ENCODE assay signal across 9 mouse cellular contexts in the genomic region with DNA sequence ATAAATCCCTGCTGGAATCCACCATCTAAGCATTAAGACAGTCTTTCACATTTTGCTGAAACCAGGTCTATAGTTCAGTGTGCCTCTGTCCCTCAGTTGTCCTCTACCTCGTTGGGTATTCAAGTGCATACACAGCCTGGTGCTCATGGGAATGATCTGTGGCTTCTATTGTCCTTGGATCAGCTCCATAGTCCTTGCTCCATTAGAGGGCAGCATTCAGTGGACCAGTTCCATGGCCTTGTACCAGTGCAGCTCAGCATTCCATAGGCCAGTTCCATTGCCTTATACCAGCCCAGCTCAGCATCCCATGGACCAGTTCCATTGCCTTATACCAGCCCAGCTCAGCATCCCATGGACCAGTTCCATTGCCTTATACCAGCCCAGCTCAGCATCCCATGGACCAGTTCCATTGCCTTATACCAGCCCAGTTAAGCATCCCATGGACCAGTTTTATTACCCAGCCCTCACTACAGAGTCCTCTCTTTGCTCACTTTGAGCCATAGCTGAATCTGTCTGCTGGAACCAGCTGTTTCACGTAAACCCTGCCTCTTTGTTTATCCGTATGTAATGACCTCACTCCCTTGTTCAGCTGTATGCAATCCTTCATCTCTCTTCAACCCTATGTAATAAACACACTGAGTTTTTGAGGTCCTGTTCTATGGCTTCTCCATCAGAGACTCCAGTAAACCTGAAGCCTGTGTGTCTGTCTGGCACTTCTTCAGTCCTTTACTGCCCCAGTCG.
DNase-seq lines count a peak whose midpoint lies in the region; ATAC-seq and TF ChIP-seq lines count a peak whose summit lies in the region.
"Had no signal": no experiment of that assay in that cellular context is flagged by ENCODE, and none has a peak within 500 bp of the region (broad histone marks: within the 10 kb centered on the region; RNA-seq: fewer than 3 reads in every experiment).

No protein-coding gene starts in this region.

- DNase-seq in cerebellum, adult 2 months = peak in 1 of 2 experiments; percentile 30
- no peak for DNase-seq in cerebellum, adult 8-10 months
- DNase-seq in hindbrain, postnatal 0 days (ENCODE audit: low spot score) = peak; percentile 45
- no peak for DNase-seq in hindbrain, embryonic 10.5 days (ENCODE audit: low spot score)
- peak; percentile 59 for DNase-seq in 3T3-L1 (ENCODE audit: low read depth, low spot score)
- peak; percentile 72 for DNase-seq in brain, adult 2 months (ENCODE audit: low read depth, low spot score)
- no peak for DNase-seq in thymus, postnatal 36 days
- no peak for DNase-seq in yolk sac, embryonic 10.5 days (ENCODE audit: low spot score)
- DNase-seq: lung, postnatal 10 days had no signal

- H3K4me2 ChIP-seq in hindbrain, postnatal 0 days (ENCODE audit: low read depth, low read length) = no peak overlapping the region

- no peak overlapping the region for H3K9ac ChIP-seq in hindbrain, postnatal 0 days (replicated peaks; ENCODE audit: low read length)

- peaks cover 11% of the 10 kb centered on the region for H3K4me1 ChIP-seq in cerebellum, adult 2 months (ENCODE audit: control insufficient read depth, insufficient read depth, low read length)
- 0 out of 2 replicates have a peak, but pooled peaks cover 19% of the 10 kb centered on the region for H3K4me1 ChIP-seq in hindbrain, postnatal 0 days (ENCODE audit: insufficient read depth, low read length)
- peaks cover 10% of the 10 kb centered on the region for H3K4me1 ChIP-seq in hindbrain, embryonic 10.5 days (replicated peaks)

- no peaks in the 10 kb centered on the region for H3K27me3 ChIP-seq in cerebellum, adult 2 months (ENCODE audit: control insufficient read depth, insufficient read depth, low read length)
- no peaks in the 10 kb centered on the region for H3K27me3 ChIP-seq in hindbrain, postnatal 0 days (ENCODE audit: insufficient read depth, low read length)
- H3K27me3 ChIP-seq in hindbrain, embryonic 10.5 days (ENCODE audit: insufficient read depth, poor library complexity, severe bottlenecking) = peaks cover 7% of the 10 kb centered on the region; the same call in 1 of the 2 replicates

- ATAC-seq in hindbrain, postnatal 0 days = no peak

- no peaks in the 10 kb centered on the region for H3K9me3 ChIP-seq in hindbrain, postnatal 0 days (ENCODE audit: low read length)
- H3K9me3 ChIP-seq in hindbrain, embryonic 10.5 days = no peaks in the 10 kb centered on the region

- TF ChIP-seq POLR2A in cerebellum, adult 2 months (IDR thresholded peaks at IDR 0.05; ENCODE audit: borderline replicate concordance, insufficient read depth, low read length) = no peak

- no peaks in the 10 kb centered on the region for H3K36me3 ChIP-seq in hindbrain, postnatal 0 days (ENCODE audit: insufficient read depth, low read length)
- H3K36me3 ChIP-seq in hindbrain, embryonic 10.5 days = no peaks in the 10 kb centered on the region

- no peak overlapping the region for H3K4me3 ChIP-seq in cerebellum, adult 2 months (replicated peaks; ENCODE audit: insufficient read depth, low read depth, low read length)
- H3K4me3 ChIP-seq in hindbrain, postnatal 0 days (ENCODE audit: low read length) = no peak overlapping the region
- H3K4me3 ChIP-seq in hindbrain, embryonic 10.5 days = no peak overlapping the region

- 84% methylated on average over 4 of the region's 4 CpGs for WGBS in cerebellum, adult 2 months
- WGBS in hindbrain, postnatal 0 days = 76% methylated on average over 4 of the region's 4 CpGs
- 77% methylated on average over 4 of the region's 4 CpGs for WGBS in hindbrain, embryonic 10.5 days

- H3K27ac ChIP-seq in cerebellum, adult 2 months (ENCODE audit: insufficient read depth, low read length) = no peak overlapping the region
- H3K27ac ChIP-seq in hindbrain, postnatal 0 days = no peak overlapping the region
- no peak overlapping the region for H3K27ac ChIP-seq in hindbrain, embryonic 10.5 days

- peak; percentile 35; the same call in 1 of the 2 replicates for TF ChIP-seq CTCF in cerebellum, adult 2 months (IDR thresholded peaks at IDR 0.05; ENCODE audit: borderline replicate concordance, insufficient read depth, low read depth, low read length)
- TF ChIP-seq CTCF in hindbrain, postnatal 0 days (IDR thresholded peaks at IDR 0.05; ENCODE audit: low read depth) = peak; percentile 44

Comparison
In these comparisons a context has a peak if more than half of its experiments do, and no peak if none do; other contexts are left out.
1. DNase-seq: peak in hindbrain, postnatal 0 days (single experiment), 3T3-L1 (single experiment) and brain, adult 2 months (single experiment); none in cerebellum, adult 8-10 months (single experiment), hindbrain, embryonic 10.5 days (single experiment), thymus, postnatal 36 days (0 of 2) and yolk sac, embryonic 10.5 days (single experiment).